Mouse (Mus musculus) hindbrain, embryonic 10.5 days (tissue): ENCODE data around the gene Olfr480. TPM values are rescaled to one million over a fixed set of nuclear protein-coding genes. Genes with fewer than 3 reads are reported as not detected.

ENCODE experiments used
- DNase-seq: peaks from one replicate; pipeline ENCODE4 v3.0.0-alpha.2; 2017; ENCODE audit warnings: low spot score
- H3K27ac ChIP-seq: fragments of 300-500 bp; sonication (generic); 2 replicates; pipeline ENCODE4 v1.5.1; 2016; ENCODE audit warnings: mild to moderate bottlenecking, moderate library complexity
- H3K27me3 ChIP-seq: fragments of 300-500 bp; sonication (generic); 2 replicates; pipeline ENCODE4 v1.6.1; 2016; ENCODE audit warnings: mild to moderate bottlenecking; ENCODE audit not compliant: poor library complexity, insufficient read depth, severe bottlenecking
- H3K36me3 ChIP-seq: fragments of 300-500 bp; sonication (generic); 2 replicates; pipeline ENCODE4 v1.6.1; 2016; ENCODE audit warnings: mild to moderate bottlenecking, moderate library complexity
- H3K4me1 ChIP-seq: fragments of 300-500 bp; sonication (generic); replicated peaks from 2 replicates; pipeline ENCODE4 v1.6.1; 2016; ENCODE audit warnings: mild to moderate bottlenecking
- H3K4me3 ChIP-seq: fragments of 300-500 bp; sonication (generic); 2 replicates; pipeline ENCODE4 v1.5.1; 2016; ENCODE audit warnings: mild to moderate bottlenecking, moderate library complexity
- H3K9me3 ChIP-seq: fragments of 300-500 bp; sonication (generic); 2 replicates; pipeline ENCODE4 v1.6.1; 2016; ENCODE audit warnings: mild to moderate bottlenecking, moderate library complexity
- WGBS: fragments of 180-500 bp; shearing (Covaris S2); methylation state at CpG from one replicate; pipeline ENCODE4 v1.1.7; 2016; 5-methylcytosine and 5-hydroxymethylcytosine counted together
- polyA plus RNA-seq: library from polyadenylated mRNA; unstranded; fragments of >200 nt; fragmentation: Nextera tagmentation; extraction: Ambion mirVana; gene quantifications from 2 replicates; pipeline ENCODE4 v1.2.1, GENCODE M21; 2016

Olfr480 gene
- not detected in 2 replicates for polyA plus RNA-seq

- 91% methylated on average over 1 of the region's 1 CpGs for WGBS
- DNase-seq = no peak
- H3K9me3 ChIP-seq = no peaks in the 10 kb centered on the region
- no peak within 1 kb of the TSS for H3K4me3 ChIP-seq
- no peaks in the 10 kb centered on the region for H3K36me3 ChIP-seq
- no peaks in the 10 kb centered on the region for H3K27me3 ChIP-seq
- no peak within 1 kb of the TSS for H3K27ac ChIP-seq
- H3K4me1 ChIP-seq = no peaks in the 10 kb centered on the region
Observed at GRCm38 (mm10) chr7:108067246-108067645, at the start of gene Olfr480. TSS of gene Olfr480 (minus strand) at chr7:108067346.

- Histone ChIP-seq H3K36me3 (no peaks in the 10 kb centered on the region), H3K27me3 (no peaks in the 10 kb centered on the region), H3K4me3 (no peak within 1 kb of the TSS), H3K9me3 (no peaks in the 10 kb centered on the region), H3K27ac (no peak within 1 kb of the TSS), H3K4me1 (no peaks in the 10 kb centered on the region)
- 95% methylated on average over 1 of the region's 1 CpGs for WGBS
- no peak for DNase-seq
Observed at GRCm38 (mm10) chr7:108100549-108100948, 33.4 kb upstream of the Olfr480 start, which contains the start of gene Olfr483. TSS of gene Olfr483 (plus strand) at chr7:108100849.

- Histone ChIP-seq H3K36me3 (no peaks in the 10 kb centered on the region), H3K27ac (no peak within 1 kb of the TSS), H3K27me3 (no peaks in the 10 kb centered on the region), H3K4me1 (no peaks in the 10 kb centered on the region), H3K4me3 (no peak within 1 kb of the TSS), H3K9me3 (no peaks in the 10 kb centered on the region)
- WGBS = 87% methylated on average over 1 of the region's 1 CpGs
- no peak for DNase-seq
Observed at GRCm38 (mm10) chr7:108097486-108097885, 30.3 kb upstream of the Olfr480 start, which contains the start of gene Olfr482. TSS of gene Olfr482 (minus strand) at chr7:108097586.

- no peak within 1 kb of the TSS for H3K4me3 ChIP-seq
- no peaks in the 10 kb centered on the region for H3K4me1 ChIP-seq
- DNase-seq = no peak
- no peak within 1 kb of the TSS for H3K27ac ChIP-seq
- H3K9me3 ChIP-seq = no peaks in the 10 kb centered on the region
- no peaks in the 10 kb centered on the region for H3K36me3 ChIP-seq
- H3K27me3 ChIP-seq = no peaks in the 10 kb centered on the region
Observed at GRCm38 (mm10) chr7:108079555-108079954, 12.4 kb upstream of the Olfr480 start, which contains the start of gene Olfr481. TSS of gene Olfr481 (plus strand) at chr7:108079855.

GRCm38 (mm10) chr7:108050393-108050792 lies 16.8 kb downstream of the Olfr480 start, which contains the start of gene Olfr479:
TSS of gene Olfr479 (plus strand) at chr7:108050693.
- no peaks in the 10 kb centered on the region for H3K4me1 ChIP-seq
- DNase-seq = no peak
- H3K27ac ChIP-seq = no peak within 1 kb of the TSS
- 93% methylated on average over 2 of the region's 2 CpGs for WGBS
- no peak within 1 kb of the TSS for H3K4me3 ChIP-seq
- H3K9me3 ChIP-seq = no peaks in the 10 kb centered on the region
- H3K36me3 ChIP-seq = no peaks in the 10 kb centered on the region
- H3K27me3 ChIP-seq = no peaks in the 10 kb centered on the region

- 85% methylated on average over 3 of the region's 3 CpGs for WGBS
- Histone ChIP-seq H3K27ac (no peak within 1 kb of the TSS), H3K4me1 (no peaks in the 10 kb centered on the region), H3K4me3 (no peak within 1 kb of the TSS), H3K27me3 (no peaks in the 10 kb centered on the region), H3K9me3 (no peaks in the 10 kb centered on the region), H3K36me3 (no peaks in the 10 kb centered on the region)
- DNase-seq = no peak
Observed at GRCm38 (mm10) chr7:108033889-108034288, 33.3 kb downstream of the Olfr480 start, which contains the start of gene Olfr478. TSS of gene Olfr478 (minus strand) at chr7:108033989.

Other genes starting within 250 kb of the Olfr480 start
- not detected in 2 replicates for gene Olfr469, start 241.8 kb downstream of the Olfr480 start, polyA plus RNA-seq
- gene Olfr470, start 219.9 kb downstream of the Olfr480 start, polyA plus RNA-seq = not detected in 2 replicates
- not detected in 2 replicates for gene Olfr472, start 169.4 kb downstream of the Olfr480 start, polyA plus RNA-seq
- not detected in 2 replicates for gene Olfr473, start 136.9 kb downstream of the Olfr480 start, polyA plus RNA-seq
- not detected in 2 replicates for gene Olfr474, start 112.7 kb downstream of the Olfr480 start, polyA plus RNA-seq
- gene Olfr476, start 102.5 kb downstream of the Olfr480 start, polyA plus RNA-seq = not detected in 2 replicates
- gene Olfr477, start 80.7 kb downstream of the Olfr480 start, polyA plus RNA-seq = not detected in 2 replicates
- not detected in 2 replicates for gene Olfr478, start 33.4 kb downstream of the Olfr480 start, polyA plus RNA-seq
- gene Olfr479, start 16.7 kb downstream of the Olfr480 start, polyA plus RNA-seq = not detected in 2 replicates
- not detected in 2 replicates for gene Olfr481, start 12.5 kb upstream of the Olfr480 start, polyA plus RNA-seq
- 0.07 and 0.12 TPM in 2 replicates for gene Olfr482, start 30.2 kb upstream of the Olfr480 start, polyA plus RNA-seq
- gene Olfr483, start 33.5 kb upstream of the Olfr480 start, polyA plus RNA-seq = not detected in 2 replicates
- not detected in 2 replicates for gene Olfr484, start 60.1 kb upstream of the Olfr480 start, polyA plus RNA-seq
- not detected in 2 replicates for gene Olfr485, start 92.5 kb upstream of the Olfr480 start, polyA plus RNA-seq
- not detected in 2 replicates for gene Olfr486, start 105.4 kb upstream of the Olfr480 start, polyA plus RNA-seq
- not detected in 2 replicates for gene Olfr487, start 147.3 kb upstream of the Olfr480 start, polyA plus RNA-seq
- not detected in 2 replicates for gene Olfr488, start 191.0 kb upstream of the Olfr480 start, polyA plus RNA-seq
- gene Olfr490, start 221.6 kb upstream of the Olfr480 start, polyA plus RNA-seq = not detected in 2 replicates
- not detected in 2 replicates for gene Olfr491, start 246.1 kb upstream of the Olfr480 start, polyA plus RNA-seq